Mouse (Mus musculus) heart, adult 8-10 months (tissue): ENCODE measurements around the gene Bcl7b. TPM values are rescaled to one million over a fixed set of nuclear protein-coding genes. Genes with fewer than 3 reads are reported as not detected.

ENCODE experiments used
- DNase-seq: peaks from one replicate; pipeline ENCODE4 v3.0.0; 2022; ENCODE audit warnings: low spot score
- total RNA-seq, 4 experiments: library from RNA; stranded (reverse); gene quantifications; 2 replicates each; pipeline ENCODE4 v1.2.4; 2022

Bcl7b gene
- total RNA-seq, 4 experiments from 2014 or later, result 39.8 to 47.6 (median 44.6) TPM

DNA sequence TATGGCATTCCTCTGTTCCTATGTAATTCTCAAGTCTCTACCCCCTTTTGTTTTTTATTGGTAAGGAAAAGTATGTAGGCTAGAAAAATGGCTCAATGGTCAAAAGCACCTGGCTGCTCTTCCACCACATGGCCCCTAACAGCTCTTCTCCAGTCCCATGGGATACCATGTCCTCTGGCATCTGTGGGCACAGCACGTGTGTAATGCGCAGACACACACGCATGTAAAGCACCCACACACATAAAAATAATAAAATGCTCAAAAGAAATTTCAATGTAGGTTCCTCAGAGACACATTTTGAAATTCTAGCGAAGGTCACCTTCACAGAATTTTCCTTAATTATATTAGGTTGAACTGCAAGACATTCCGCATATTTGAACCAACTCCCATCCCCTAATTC, 1.4 kb downstream of the Bcl7b start:
- DNase-seq, result no peak

DNA sequence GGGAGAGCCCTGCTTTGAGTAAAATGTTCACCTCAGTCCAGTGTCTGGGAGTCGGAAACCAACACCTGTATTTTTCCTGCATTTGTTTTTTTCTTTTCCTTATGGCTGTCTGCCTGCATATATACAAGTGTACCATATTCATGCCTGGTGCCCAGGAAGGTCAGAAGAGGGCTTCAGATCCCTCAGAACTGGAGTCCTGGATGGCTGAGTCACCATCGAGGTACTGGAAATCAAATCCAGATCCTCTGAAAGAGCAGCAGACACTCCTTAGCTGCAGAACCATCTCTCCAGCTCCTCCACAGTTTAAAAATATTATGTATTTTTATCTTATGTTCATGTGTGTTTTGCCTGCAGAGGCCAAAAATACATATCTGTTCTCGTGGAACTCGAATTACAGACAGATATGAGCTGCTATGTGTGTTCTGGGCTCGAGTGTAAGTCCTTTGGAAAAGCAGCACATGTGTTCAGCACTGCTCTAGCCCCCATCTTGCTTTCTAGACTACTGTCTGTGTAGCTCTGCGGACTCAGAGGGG, 3.7 kb downstream of the Bcl7b start:
- no peak for DNase-seq

DNA sequence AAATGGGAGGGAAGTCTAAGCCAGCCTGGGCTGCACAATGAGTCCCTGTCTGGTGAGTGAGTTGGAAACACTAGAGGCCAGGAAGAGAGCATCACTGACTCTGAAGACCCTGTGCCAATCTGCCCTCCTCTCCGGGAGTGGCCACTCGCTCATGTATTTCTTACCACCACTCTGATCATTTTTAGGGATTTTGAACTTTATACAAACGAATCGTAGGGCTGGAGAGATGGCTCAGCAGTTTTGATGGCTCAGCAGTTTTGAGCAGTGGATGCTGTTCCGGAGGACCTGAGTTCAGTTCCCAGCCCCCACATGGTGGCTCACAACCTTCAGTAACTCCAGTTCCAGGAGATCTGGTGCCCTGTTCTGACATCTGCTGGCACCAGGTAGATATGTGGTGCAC, 4.9 kb downstream of the Bcl7b start:
- no peak for DNase-seq

DNA sequence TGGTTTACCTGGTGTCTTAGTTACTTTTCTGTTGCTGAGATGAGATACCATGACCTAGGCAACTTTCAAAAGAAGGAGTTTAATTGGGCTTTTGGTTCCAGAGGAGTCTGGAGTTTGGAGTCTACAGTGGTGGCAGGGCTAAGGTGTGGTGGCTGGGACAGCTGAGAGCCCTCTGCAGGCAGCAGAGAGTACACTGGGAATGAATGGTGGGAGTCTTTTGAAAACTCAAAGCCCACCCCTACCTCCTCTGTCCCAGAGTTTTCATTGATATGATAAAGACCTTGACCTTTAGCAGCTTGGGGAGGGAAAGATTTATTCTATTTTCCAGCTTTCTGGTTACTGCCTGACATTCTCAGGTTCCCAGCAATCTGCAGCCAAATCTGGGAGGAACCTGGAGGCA, 7.0 kb downstream of the Bcl7b start:
- no peak for DNase-seq

DNA sequence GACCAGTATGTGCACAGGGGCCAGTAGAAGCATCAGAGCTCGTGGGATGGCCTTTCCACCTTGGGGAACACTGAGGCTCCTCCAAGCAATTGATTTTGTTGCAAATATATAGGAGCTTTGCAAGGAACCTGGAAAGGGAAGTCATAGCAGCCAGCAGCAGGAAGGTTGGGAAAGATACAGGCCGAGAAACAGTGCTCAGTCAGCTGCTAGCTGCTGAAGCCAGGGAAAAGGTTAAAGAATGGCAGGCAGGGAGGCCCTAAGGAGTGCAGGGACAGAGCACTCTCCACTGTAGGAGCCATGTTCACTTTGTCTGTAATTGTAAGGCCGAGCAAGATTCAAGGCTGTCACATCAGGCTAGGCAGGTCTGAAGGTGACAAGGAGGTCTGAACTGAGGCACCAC, 10.4 kb downstream of the Bcl7b start:
- no peak for DNase-seq

DNA sequence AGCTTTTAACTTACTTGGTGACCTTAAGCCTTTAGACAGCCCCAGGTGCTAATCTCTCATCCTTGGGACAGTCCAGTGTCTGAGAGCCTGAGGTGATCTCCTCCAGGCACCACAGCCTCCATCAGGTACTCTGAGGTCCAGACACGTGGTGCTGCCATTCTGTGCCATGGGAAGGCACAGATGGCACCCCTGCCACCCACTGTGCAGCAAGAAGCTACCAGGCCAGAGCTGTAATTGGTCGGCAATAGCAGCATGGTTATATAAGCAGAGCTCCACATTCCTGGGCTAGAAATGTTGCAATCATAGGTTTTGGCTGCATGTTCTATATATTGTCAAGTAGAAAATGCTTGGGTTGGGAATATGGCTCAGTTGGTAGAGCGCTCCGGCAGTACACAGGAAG, 10.9 kb downstream of the Bcl7b start:
- no peak for DNase-seq

DNA sequence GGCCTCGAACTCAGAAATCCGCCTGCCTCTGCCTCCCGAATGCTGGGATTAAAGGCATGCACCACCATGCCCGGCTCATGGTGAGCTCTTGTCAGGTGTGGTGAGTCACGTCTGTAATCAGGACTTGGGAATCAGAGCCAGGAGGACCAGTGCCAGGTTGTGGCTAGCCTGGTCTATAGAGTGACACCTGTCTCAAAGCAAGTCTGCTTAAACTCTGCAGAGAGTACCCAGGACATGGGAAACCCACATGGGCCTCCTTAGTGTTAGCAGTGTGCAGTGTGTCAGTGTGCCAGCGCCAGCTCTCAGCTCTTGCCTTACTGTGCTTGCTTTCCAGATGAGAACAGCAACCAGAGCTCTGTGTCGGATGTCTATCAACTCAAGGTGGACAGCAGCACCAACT, 11.5 kb downstream of the Bcl7b start:
- DNase-seq, result no peak

DNA sequence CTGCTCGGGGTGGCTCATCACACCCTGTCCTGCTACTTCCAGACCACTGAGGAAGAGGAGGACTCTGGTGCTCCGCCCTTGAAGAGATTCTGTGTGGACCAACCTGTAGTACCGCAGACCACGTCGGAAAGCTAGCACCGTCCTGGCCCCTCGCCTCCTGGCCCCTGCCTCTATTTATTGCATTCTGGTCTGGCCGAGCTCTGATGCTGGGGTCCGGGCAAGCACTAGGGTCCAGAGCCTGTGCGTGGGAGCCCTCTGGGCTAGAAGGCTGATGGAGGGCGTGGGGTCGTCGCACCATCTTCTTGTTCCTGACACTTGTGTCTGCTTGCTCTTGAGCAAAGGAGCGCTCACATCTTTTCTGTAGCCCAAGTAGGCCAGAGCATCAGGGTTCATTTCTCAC, 12.7 kb downstream of the Bcl7b start:
- no peak for DNase-seq

DNA sequence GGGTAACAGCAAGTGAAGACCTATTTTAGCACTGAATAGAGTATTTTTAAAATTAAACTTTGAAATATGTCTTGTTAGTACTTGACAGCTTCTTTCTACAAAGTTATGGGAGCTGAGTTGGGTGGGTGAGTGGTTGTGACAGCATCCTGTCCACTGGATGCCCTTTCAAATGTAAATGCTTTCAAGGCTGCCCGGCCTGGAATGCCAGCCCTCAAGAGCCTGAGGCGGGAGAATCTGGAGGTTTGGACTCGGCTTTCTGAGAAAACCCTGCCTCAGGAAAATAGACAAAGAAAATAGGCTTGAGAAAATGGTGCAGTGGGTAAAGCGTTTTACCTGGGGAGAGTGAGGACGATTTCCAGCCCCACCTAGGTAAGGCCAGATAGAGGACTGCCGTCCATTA, 13.7 kb downstream of the Bcl7b start:
- DNase-seq, result no peak

DNA sequence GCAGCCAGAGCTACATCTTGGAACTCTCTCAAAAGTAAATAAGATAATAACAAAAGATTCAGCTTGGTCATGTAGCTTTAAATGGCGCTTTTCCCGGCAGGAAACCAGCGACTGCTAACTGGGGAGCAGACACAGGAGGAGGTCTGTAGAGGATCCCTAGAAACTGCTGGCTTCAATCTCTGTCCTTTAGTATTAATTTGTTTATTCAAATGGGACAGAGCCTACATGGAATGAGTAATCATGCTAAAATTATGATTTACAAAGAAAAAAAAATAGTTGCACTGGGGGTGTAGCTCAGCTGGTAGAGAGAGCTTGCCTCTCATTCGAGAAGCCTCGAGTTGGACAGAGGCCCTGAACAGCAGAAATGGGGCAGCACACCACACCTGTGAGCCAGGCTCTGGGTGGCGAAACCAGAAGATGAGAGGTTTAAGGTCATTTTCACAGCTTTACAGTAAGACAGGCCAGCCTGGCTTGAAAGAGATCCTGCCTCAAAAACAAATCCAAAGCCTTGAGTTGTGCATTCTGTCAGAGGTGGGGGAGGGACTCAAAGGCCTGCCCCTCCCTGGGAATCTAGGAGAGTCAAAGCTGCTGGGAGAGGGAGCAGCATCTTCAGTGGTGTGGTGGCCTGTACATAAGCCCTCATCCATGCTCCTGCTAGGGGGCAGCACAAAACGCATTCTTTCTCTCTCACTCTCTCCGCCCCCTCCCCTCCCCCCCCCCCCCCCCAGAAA, 15.2 kb downstream of the Bcl7b start:
- DNase-seq, result no peak

DNA sequence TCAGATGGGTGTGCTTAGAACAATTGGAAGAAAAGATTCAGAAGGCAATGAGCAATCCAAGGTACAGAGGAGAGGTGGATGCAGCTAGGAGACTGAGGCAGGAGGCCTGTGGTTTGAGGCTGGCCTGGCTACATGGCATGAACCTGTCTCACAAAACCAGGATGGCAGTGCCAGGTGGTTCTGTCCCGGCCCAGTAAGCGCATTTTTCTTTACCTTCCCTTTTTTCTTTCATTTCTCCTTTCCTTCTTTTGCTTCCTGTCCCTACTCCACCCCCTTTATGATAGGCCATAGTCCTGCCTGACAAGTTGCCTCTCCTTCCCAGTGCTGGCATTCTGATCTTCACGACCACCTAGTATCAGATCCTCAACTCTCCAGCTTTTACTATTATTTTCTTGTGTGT, 16.9 kb downstream of the Bcl7b start:
- DNase-seq, result no peak

DNA sequence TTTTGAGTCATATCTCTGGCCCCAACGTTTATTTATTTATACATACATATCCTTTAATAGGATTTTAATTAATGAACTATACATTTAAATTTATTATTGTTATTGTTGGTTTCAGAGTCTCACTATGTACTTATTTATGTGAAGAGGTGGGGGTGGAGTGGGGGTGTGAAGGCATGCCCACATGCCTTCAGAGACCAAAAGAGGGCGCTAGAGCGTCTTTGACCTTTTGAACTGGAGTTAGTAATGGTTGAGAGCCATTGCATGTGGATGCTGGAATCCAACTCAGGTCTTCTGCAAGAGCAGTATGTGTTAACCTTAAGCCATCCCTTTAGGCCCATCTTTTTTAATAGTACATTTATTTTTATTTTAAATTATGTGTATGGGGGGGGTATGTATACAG, 17.5 kb downstream of the Bcl7b start:
- no peak for DNase-seq

DNA sequence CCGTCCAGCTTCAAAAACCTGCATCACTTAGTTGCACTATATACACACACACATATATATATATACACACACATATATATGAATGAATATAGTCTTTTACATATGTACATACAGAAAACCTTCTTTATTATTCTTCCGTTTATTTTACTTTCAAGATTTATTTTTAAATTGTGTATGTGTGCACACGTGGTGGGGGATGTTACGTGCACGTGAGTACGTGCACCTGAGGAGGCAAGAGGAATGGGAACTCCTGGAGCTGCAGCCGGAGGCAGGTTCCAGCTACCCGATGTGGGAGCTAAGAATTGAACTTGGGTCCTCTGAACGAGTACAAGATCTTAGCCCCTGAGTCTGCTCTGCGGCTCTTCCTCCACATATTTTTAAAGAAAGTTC, 18.1 kb downstream of the Bcl7b start:
- DNase-seq, result no peak

DNA sequence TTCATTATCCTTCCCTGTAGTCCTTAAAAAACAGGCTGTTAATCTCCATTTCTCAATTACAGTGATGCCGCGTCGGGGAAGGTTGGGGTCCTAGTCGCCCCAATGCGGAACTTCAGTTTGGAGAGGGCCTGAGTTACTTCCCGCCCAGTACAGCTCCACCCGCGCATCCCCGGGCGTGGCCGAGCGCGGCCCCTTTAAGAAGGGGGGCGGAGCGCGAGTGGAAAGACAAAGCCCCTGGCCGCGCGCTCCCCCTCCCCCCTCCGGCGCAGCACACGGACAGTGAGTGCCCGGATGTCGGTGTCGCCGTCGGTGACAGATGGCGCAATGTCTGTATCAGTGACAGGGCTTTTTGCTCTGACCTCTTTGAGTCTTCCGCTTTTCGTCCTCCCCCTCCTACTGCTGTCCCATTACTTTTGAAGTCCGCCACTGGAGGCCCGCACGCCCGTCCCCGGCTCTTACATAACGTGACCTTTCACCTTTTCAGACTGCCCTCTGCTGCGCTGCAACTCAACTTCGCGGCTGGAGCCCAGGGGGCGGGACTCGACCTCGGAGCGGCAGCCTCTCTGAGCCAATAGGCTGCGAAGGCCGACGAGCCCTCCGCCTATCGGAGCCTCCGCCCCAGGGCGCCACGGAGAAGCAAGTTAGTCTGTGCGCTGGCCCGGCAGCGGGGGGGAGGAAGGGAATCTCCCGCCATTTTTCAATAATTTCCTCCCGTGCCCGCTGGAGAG, 18.7 kb downstream of the Bcl7b start, which contains the start of gene Baz1b:
Gene Baz1b (plus strand): TSS at position 644 of the 728 bp plus-strand sequence.
- DNase-seq, result peak; percentile 98

DNA sequence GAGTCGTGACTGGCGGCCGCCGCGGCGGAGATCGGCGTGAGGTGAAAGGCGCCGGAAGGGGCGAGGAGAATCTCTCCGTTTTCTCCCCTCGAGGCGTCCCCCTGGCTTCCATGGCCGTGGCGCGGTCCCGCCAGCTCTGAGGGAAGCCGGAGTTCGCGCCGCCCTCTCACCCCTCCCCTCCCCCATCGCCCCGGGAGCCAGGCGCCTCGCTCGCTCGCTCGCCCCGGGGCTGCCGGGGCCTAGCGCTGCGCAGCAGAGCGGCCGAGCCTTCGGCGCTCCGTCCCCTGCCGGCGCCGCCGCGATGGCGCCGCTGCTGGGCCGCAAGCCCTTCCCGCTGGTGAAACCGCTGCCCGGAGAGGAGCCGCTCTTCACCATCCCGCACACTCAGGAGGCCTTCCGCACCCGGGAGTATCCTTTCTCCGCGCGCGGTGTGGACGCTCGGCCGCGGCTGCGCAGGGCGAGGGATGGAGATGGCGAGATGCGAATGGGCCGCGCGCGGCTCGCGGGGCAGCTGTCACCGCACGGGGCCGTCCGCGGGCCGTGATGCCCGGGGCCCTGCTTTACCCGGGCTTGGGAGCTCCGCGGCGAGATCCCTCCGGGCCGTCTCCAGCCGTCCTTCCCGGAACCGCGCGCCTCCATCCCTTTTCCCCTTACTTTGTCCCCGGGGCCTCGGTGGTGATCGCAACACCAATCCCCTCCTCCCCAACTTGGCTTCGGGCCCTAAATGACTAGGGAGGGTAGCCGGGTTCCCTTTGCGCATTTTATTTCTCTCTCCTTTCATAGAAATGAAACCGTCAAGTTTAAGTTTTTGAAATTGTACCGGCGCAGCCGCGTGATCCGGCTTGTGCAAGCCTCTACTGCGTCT, 19.5 kb downstream of the Bcl7b start:
- peak; percentile 28 for DNase-seq

DNA sequence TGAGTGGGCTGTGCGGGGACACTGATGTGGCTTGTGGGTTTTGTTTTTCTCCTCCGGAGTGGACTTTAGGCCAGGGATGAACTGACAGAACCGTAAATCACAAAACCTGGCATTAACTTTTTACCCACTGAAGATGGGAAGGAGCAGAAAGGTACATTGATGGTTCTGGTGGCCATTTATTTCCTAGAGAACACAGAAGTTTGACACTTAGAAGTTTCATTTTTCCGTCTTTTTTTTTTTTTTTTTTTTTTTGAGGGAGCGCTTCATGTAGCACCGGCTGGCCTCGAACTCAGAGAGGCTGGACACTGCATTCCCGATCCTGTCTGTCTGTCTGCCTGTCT, 20.1 kb downstream of the Bcl7b start:
- no peak for DNase-seq

DNA sequence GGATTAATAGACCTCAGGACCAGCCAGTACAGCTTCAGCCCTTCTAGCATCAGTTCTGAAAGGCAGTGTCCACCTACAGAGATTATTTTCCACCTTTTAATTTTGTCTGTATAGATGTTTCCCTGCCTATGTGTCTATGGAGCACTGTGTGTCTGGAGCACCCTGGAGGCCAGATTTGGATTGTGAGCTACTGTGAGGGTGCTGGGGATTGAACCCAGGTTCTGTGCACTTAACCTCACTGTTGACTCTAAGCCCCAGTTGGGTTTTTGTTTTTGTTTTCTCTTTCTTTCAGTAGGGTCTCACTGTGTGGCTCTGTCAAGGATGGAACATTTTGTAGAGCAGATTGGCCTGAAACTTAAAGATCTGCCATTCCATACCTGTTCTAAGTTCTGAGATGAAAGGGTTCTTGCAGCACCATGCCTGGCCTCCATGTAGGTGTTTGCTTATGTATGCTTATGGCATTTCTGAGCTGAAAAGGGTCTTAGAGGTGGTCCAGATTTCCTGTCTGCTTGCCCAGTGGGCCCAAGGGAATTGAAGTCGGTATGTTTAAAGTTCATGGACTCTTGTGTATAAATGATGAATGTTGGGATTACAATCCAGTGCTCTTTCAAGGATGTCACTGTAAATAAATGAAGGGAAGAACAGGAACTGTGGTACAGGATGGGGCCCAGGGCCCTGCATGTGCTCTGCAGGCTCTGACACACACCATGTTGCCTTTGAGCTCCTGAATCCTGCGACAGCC, 21.4 kb downstream of the Bcl7b start:
- DNase-seq, result no peak

DNA sequence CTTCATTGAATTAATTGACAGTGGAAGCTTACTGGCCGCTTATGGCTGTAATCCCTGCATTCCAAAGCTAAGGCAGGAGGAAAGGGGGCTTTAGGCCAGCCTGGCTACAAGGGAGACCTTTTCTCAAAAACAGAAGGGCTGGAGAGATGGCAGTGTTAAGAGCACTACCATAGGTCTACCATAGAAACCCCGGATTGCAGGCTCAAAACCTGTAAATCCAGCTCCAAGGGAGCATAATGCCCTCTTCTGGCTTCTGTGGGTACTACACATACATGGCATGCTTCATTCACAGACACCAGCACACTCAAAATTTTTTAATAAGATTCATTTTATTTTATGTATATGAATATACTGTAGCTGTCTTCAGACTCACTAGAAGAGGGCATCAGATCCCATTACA, 23.5 kb downstream of the Bcl7b start:
- peak; percentile 65 for DNase-seq

DNA sequence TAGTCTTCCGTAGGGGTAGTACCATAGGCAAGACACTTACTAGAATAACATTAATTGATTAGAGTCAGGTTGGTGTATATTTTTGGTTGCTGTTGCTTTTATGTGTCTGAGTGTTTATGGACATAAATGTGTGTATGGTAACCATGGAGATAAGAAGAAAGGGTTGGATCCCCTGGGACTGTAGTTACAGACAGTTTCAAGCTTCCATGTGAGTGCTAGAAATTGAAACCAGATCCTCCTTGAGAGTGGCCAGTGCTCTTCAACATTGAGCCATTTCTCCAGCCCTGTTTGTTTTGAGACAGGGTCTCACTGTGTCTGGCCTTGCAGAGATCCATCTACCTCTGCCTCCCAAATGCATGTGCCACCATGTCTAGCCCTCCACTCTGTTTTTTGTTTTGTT, 24.3 kb downstream of the Bcl7b start:
- DNase-seq, result no peak

DNA sequence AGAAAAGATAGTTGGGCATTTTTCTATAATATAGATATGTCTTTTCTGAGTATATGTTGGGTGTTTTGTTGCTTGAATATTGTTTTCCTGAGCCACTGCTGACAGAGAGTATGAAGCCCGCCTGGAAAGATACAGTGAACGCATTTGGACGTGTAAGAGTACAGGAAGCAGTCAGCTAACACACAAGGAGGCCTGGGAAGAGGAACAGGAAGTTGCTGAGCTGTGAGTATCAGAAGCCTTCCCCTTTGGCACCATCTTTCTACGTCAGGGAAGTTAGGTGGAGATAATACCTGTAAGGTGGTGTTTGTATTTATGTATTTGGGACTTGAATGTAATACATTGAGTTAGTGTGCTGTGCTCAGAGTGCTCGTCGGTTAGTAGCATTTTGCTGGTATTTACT, 28.3 kb downstream of the Bcl7b start:
- no peak for DNase-seq

DNA sequence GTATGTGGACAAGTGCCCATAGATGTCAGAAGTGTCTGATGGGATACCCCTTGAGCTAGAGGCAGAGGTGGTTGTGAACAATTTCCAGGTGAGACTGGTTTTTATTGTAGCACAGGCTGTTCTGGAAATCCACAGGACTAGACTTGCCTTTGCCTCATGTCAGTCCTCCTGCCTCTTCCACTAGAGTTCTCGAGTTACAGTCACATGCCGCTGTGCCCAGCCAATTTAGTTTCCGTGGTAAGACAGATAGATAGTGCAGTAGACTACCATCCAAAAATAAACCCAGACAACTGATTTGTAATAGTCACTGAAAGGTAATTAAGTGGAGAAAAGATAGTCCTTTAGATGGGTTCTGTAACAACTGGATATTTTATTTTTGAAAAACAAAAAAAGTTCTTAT, 34.7 kb downstream of the Bcl7b start:
- peak; percentile 49 for DNase-seq

DNA sequence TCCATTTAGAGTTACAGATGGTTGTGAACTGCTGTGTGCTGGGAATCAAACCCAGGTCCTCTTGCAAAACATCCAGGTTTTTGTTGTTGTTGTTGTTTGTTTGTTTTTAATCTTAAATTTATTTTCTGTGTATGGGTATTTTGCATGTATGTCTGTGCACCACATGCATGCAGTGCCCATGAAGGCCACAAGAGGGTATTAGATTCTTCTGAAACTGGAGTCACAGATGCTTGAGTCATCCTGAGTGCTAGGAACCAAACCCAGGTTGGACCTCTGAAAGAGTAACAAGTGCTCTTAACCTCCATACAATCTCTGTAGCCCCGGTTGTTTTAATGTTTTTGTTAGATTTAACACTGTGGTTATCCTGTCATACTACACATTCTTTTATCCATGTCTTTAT, 40.1 kb downstream of the Bcl7b start:
- DNase-seq, result no peak
